Mouse (Mus musculus): ENCODE measurements around the gene Ndufb7.
"Not testable (repeated sequence)": the region's sequence is repeated elsewhere in the genome, so short reads cannot be mapped to it uniquely, and the experiment has no call there.

Ndufb7 gene

DNA sequence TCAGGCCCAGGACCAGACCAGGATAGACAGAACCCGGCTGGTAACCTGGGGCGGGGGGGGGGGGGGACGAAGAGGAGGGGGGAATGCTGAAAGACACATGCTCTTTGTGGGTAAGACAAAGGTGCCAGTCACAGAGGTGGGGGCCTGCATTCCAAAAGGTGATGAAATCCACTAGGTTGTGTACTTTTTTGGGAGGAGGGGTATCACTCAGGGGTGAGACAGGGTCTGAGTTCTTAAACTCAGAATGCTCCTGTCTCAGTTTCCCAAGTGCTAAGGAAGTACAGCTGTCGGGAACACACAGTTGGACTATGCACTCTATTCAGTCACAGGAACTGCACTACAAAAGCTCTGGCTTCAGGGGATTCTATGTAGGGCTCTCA, 10.0 kb downstream of the Ndufb7 start:
- DNase-seq (ENCODE audit: low read depth, low spot score): peak; percentile 14

DNA sequence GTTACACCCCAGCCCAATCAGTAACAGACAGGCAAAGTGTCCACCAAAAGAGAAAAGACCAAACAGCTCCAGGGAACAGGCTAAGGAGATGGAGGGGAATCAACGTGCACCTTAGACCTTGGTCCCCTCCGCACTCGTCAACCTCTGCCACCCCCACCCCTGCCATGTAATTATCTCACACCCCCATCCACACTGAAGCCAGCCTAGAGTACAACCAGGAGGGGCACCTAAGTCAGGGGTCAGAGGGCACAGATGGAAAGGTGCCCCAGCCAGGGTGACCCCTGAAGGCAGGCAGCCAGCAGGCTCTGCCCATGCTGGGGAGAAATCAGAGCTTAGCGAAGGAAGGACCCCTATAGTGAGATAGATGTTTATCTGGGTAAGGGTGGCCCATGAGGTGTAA, 10.4 kb downstream of the Ndufb7 start:
- peak; percentile 1 for DNase-seq (ENCODE audit: low read depth, low spot score)

DNA sequence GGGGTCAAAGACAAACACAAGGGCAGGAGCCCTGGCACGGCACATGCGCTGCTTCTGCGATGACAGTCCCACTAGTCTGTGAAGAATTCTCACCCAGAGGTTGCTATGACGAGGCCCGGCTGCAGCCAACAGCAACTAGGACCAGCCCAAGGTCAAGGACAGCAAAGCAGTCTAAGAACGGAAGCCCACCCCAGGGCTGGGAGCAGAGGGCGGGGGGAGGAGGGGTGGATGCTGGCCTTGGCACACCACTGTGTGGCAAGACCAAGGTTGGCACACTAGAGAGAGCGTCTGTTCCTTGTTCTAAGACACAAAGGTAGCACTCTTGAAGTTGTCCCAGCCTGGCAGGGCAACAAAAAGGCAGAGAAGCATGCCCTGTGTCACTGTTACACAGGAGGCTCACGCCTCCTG, 10.9 kb downstream of the Ndufb7 start:
- DNase-seq (ENCODE audit: low read depth, low spot score): peak; percentile 22

DNA sequence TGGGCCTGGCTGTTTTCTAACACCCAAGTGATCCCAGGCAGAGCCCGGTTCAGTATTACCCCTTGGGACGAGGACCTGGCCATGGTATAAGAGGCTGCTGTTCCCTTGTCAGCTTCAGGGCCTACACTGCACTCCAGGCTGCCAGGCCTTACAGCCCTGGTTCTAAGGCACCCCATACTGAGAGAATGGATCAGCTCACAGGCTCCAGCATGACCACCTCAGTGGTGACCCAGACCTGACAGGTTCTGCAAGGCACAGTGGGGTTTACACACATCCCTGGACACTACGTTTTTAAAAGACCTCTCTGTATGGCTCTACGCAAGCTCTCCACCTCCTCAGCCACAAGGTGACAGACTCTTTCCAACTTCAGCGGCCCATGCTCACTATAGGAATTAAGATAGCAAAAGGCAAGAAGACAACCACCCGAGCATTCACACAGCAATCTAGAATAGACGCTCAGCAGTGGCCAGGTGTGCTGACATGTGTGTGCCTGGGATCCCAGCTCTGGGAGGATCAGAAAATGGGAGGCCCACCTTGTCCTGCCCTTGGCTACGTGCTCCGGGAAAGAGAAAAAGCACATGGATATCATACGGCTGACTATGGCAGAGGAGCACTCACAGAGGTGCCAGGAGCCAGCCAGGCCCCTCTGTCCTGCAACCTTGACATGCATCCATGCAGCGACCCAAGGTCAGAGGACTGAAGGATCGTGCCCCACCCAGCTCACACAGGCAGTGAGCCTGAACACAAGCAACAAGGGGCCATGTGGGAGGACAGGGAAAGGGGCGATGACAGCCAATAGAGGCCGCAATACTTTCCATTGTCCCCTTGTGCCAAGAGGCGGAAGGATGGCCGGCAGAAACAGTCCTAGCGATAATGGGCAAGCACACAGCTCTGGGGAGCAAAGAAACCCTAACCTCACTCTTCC, 11.9 kb downstream of the Ndufb7 start:
- DNase-seq (ENCODE audit: low read depth, low spot score): peak; percentile 30

DNA sequence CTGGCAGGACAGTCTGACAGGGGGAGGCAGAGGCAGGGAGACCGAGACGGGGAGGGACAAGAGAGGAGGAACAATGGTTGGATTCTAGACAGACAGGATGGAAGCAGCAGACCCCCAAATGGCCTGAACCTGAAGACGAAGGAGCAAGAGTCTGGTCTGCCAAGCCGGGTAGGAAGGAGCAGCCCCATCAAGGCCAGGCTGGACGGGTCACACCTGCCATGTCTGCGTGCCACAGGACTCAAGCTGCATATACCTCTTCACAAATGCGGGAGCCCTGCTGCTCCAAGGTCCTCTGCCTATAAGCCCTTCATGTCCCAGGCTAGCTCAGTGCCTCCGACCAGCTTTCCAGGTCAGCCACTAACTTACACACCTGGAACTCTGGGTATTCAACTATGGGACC, 13.2 kb downstream of the Ndufb7 start:
- DNase-seq (ENCODE audit: low read depth, low spot score): peak; percentile 2

DNA sequence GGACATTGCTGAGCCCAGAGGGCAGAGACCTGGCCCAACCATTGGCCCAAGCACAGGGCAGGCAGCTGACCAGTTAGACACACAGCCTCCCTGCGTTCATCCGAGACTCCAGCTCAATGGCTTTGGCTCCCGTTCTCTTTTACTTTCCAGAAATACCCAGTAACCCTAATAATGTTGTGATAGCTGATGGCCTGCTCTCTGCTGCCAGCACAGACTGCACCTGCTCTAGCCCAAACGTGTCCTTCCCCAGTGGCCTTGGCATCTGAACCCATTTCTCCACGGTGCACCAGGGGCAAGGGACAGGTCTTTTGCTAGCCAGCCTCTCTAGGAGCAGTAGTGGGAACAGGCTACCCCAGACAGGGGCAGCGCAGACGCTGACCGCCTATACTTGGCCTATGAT, 14.4 kb downstream of the Ndufb7 start:
- peak; percentile 31 for DNase-seq (ENCODE audit: low read depth, low spot score)

DNA sequence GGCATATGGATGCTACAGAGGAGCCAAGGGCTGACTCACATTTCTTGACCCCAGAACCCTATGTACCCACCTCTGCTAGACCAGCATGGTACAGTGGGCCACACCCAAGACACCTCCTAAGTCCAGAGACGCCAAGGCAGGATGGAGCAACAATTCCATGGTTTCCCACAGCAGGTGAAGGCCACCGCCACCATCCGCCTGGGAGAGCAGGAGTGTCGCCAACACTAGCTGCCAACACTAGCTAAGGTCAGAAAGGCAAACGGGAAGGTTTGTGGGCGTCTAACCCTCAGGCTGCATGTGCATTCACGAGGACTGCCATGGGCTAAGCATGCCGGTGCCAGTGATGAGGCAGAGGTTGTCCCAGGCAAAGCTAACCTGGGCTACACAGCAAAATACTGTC, 15.8 kb downstream of the Ndufb7 start:
- DNase-seq (ENCODE audit: low read depth, low spot score): no peak

DNA sequence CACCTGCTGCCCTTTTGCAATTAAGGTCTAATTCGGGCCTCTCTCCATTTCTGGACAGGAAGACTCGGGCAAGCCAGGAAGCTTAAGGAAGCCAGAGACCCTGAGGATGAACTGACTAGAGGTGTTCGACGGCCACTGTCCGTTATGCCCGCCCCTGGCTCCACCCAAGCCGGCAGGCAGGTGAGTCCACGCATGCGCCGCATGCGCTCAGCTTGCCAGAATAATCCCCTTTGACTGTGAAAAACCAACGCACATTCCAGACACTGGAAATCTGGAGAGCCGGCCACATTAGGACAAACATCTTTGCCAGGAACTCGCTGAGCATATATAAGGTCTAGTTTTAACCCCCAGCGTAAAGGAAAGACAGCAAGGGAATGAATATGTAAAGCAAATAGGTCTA, 16.8 kb downstream of the Ndufb7 start:
- DNase-seq (ENCODE audit: low read depth, low spot score): no peak

DNA sequence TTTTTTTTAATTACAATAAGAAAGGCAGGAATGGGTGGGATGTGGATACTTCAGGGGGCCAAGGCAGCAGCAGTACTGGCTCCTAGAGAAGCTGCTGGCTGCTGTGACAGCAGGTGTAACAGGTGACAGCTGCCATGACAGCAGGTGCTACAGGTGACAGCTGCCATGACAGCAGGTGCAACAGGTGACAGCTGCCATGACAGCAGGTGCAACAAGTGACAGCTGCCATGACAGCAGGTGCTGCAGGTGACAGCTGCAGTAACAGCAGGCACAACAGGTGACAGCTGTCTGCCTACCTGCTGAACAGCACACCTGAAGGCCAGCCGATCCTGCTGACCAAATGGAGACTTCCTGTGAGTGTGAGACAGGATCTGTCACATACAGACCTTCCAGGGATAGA, 18.3 kb downstream of the Ndufb7 start:
- no peak for DNase-seq (ENCODE audit: low read depth, low spot score)

DNA sequence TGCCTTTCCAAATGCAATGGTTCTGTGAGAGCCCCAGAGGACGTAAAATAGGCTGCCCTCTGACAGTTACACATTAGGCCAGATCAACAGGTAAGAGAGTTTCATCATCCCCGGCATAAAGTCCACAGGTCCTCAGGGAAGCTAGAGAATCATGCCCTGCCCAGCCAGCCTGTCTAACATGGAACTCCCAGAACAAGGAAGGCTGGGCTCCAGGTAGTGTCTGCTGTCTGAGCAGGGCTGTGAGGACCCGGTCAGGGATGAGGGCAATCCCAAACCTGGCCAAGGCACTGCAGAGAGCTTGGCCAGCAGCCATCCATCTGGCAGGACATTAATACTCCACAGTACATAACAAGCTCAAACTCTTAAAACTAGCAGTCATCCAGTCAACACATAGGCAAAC, 18.9 kb downstream of the Ndufb7 start:
- DNase-seq (ENCODE audit: low read depth, low spot score): peak; percentile 75

DNA sequence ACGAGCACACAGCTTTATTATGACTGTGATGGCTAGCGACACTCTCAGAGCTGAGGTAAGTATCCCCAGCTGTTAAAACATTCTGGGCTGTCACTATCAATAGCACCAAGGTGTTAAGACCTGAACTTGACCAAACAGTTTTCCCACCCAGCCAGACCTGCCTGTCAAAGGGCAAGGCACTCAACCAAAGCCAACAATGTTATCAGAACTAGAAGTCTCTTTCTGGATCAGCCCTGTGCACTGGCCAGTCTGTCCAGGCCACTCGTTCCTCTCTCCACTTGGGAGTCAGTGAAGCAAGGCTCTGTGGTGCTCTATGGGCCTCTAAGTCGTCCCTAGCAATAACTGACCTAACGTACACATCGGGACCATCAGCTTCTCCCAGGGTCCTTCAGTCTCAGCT, 21.2 kb downstream of the Ndufb7 start:
- no peak for DNase-seq (ENCODE audit: low read depth, low spot score)

DNA sequence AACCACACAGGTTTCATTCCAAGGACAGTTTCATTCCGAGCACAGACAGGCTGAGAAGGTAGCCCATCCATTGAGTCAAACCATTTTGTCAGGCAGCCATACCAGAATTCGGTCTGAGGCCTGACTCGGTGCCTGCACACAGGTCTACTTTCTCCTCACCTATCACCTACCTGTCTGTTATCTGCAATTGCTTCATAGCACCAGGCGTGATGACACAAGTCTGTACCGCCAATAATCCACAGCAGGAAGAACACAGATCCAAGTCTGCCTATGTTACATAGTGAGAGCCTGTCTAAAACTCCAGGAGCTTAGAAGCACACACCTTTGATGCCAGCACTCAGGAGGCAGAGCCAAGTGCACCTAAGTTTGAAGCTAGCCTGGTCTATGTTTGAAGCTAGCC, 22.4 kb downstream of the Ndufb7 start:
- no peak for DNase-seq (ENCODE audit: low read depth, low spot score)

DNA sequence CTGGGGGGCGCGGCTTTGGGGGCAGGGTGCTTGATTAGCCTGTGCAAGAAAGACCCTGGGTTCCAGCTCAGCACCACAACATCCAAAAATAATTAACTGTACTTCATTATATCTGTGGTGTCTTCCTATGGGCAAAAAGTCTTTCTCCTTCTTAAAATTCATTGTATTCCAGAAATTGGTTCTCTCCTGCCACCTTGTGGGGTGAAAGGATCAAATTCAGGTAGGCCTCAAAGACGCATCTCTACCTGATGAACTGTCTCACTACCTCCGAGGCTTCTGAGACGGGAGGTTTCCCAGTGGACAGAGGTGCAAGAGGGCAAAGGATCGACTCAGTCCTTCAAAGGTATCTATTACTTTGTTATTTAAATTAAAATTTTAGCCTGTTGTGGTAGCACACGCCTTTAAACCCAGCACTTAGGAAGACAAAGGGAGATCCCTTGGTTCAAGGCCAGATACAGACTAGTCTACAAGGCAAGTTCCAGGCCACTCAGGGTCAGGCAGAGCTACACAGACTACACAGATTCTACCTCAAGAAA, 24.1 kb downstream of the Ndufb7 start:
- DNase-seq (ENCODE audit: low read depth, low spot score): peak; percentile 50

DNA sequence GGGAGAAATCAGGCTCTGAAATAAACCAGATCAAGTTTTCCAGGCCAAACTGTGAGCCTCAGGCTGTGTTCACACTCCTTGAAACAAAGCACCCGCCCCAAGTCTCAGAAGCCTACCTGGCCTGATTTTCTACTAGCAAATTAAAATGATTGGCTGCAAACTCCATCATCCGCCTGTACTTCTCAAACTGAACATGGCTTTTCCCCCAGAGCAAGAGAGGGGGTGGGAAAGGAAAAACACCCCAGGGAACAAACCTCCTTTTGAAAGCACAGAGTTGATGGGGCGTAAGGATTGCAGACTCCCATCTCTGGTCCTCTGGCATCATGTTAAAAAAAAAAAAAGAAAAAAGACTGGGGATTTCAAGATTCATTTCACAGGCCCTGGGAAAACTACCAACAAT, 26.2 kb downstream of the Ndufb7 start:
- no peak for DNase-seq (ENCODE audit: low read depth, low spot score)

DNA sequence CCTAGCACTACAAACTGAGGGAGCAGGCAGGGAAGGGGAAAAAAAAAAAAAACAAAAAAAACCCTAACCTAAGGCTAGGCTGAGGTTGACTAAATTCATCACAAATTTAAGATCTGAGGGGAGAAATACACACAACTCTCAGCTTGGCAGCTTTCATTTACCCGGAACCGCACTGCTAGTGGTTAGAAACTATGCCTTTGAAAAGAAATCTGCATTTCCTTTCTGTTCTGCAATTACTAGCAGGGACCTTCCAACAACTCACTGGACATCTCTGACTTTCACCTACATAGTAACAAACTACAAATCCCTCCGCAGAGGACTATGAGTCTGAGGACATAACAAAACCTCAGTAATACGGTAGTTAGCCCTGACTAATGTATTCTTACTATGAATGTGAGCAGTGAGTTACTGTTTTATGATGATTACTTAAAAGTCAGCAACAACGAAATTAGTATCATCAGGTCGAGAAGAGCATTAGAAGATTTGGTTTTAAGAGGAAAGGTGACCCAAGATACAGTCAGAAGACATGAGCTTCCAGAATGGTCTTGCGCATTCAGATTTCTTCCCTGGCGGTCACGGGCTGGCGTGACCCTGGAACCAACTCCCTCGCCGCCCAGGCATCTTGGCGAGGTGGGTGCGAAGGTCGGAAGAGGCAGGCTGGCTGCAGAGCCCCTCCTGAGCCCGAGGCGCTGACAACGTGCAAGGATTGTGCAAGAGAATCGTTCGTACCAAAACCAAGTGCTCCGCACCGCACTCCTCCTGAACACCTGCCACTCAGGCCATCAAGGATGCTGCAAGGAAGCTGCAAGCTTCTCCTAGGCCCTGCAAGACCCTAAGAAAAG, 27.1 kb downstream of the Ndufb7 start:
- no peak for DNase-seq (ENCODE audit: low read depth, low spot score)

DNA sequence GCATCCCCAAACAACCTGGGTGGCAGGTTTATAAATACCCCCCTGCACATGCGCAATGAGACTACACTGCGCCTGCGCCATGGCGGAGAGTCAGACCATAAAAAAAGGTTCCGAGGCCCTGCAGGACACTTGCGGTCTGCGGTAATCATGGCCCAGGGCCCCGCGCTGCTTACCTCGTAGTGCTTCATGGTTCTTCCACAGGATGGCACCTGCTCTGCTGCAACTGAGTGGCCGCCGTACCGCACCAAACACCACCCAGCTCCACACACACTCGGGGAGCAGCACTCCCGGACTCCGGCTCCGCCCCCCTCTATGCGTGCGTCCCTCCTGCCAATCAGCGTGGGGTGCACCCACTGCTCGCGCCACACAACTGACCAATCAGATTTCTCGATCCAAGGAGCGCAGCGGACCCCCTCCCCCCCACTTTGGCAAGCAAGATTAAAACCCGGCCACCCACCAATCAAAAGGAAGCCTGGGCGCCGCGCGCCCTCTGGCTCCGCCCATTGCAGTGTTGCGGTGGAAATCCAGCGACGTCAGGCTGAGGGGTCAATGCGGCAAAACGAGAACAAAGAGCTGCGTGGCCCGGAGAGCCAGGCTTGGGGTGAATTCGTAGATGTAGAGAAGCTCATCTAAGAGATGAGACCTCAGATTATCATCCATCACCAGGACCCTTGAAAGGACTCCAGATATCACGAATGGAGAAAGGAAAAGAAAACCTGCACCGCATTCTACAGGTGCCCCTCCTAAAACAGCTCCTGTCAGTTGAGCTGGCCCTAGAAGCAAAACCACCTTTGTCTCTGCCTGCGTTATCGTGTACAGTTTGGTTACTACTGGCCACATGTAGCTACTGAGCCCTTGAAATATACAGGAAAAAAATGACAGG, 27.9 kb downstream of the Ndufb7 start:
- DNase-seq (ENCODE audit: low read depth, low spot score): peak; percentile 100

DNA sequence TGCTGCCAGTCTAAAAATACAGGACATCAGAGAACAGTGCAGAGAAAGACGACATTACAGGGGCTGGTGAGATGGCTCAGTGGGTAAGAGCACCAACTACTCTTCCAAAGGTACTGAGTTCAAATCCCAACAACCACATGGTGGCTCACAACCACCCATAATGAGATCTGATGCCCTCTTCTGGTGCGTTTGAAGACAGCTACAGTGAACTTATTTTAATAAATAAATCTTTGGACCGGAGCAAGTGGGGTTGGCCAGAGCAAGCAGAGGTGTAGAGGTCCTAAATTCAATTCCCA, 28.5 kb downstream of the Ndufb7 start:
- DNase-seq (ENCODE audit: low read depth, low spot score): not testable (repeated sequence)

DNA sequence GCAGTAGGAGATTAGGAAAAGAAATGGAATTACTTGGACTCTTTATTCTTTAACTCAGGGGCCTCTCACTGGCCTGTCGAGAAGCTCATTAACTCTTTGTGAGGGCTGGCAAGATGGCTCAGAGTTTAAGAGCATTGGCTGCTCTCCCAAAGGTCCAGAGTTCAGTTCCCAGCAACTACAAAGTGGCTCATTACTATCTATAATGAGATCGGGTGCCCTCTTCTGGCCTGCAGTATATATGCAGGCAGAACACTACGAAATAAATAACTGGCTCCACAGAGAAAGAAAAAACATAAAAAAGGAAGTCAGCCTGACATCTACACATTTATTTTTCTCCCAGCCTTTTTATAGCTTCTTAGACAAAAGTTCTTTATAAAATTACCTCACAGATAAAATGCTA, 29.9 kb downstream of the Ndufb7 start:
- no peak for DNase-seq (ENCODE audit: low read depth, low spot score)

DNA sequence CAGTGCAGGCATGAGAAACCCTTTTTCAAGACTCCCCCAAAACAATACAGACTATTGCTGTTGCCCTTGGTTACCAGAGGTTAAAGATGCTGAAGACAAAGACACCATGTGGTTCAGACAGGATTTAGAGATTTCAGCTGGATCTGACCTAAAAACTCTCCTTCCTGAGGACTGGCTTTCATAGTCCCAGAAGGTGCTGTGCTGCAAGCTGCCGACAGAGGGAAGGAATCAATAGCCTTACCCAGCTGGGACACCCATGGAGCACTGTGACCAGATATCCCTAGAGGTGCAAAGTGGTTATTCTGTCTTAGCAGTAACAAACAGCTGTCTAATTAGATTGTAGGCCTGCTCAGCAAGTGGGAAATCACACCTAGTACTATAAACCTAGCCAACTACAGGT, 31.7 kb downstream of the Ndufb7 start:
- no peak for DNase-seq (ENCODE audit: low read depth, low spot score)

DNA sequence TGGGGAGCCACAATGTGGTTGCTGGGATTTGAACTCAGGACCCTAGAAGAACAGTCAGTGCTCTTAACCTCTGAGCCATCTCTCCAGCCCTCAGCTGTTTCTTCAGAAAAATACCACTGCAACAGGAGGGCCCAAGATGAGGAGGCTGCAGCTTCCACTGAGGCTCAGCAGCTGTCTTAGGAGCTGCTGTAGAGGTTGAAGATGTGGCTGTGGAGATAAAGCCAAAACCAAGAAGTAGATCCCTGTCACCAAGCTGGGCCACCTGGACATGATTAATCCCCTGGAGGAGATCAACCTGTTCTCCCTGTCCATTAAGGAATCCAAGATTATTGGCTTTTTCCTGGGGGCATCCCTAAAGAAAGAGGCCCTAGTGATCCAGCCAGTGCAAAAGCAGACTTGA, 33.3 kb downstream of the Ndufb7 start:
- no peak for DNase-seq (ENCODE audit: low read depth, low spot score)

DNA sequence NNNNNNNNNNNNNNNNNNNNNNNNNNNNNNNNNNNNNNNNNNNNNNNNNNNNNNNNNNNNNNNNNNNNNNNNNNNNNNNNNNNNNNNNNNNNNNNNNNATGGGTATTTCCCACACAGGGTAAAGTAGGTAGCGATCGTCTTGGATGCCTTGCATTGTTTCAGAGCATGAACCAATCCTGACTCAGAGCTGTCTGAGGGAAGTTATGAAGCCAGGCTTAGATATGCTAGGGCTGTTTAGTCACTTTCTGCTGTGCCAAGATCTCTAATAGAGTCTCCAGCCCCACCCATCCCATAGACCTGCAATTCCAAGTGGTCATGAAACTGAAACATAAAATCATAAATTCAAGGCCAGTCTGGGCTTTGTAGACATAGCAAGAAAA, 36.2 kb downstream of the Ndufb7 start:
- DNase-seq (ENCODE audit: low read depth, low spot score): no peak

Data from brain, adult 2 months (tissue).